Mouse (Mus musculus): ENCODE results near the gene Sirt2. TPM values are rescaled to one million over a fixed set of nuclear protein-coding genes. Genes with fewer than 3 reads are reported as not detected.

Sirt2 gene
- polyA plus RNA-seq, 1 experiment from 2014 or later: 76.8 TPM

GRCm38 (mm10) chr7:28822556-28822955 is 56.0 kb downstream of the Sirt2 start:
- H3K4me1 ChIP-seq (replicated peaks; ENCODE audit: control insufficient read depth, insufficient read depth, low read length): no peaks in the 10 kb centered on the region
- WGBS: 81% methylated on average over 1 of the region's 1 CpGs
- no peaks in the 10 kb centered on the region for H3K9me3 ChIP-seq (ENCODE audit: control insufficient read depth)
- no peak overlapping the region for H3K4me2 ChIP-seq (replicated peaks; ENCODE audit: low read depth)
- H3K9ac ChIP-seq (ENCODE audit: low read depth, low read length): no peak overlapping the region
- no peak overlapping the region for H3K4me3 ChIP-seq (ENCODE audit: low read depth, low read length)
- H3K36me3 ChIP-seq (ENCODE audit: control insufficient read depth, insufficient read depth): peaks cover 58% of the 10 kb centered on the region
- TF ChIP-seq CTCF (IDR thresholded peaks at IDR 0.05; ENCODE audit: low read depth): no peak
- no peaks in the 10 kb centered on the region for H3K27me3 ChIP-seq (replicated peaks; ENCODE audit: control insufficient read depth, insufficient read depth, low read length)
- H3K27ac ChIP-seq (ENCODE audit: low read depth, low read length): no peak overlapping the region
- ATAC-seq: no peak

GRCm38 (mm10) chr7:28822993-28823903 is 56.7 kb downstream of the Sirt2 start:
- ATAC-seq: no peak
- no peak overlapping the region for H3K9ac ChIP-seq (ENCODE audit: low read depth, low read length)
- whole genome bisulfite sequencing: 35% methylated on average over 10 of the region's 10 CpGs

GRCm38 (mm10) chr7:28823932-28824331 is 57.4 kb downstream of the Sirt2 start:
- Histone ChIP-seq H3K4me1 (replicated peaks; ENCODE audit: control insufficient read depth, insufficient read depth, low read length) (no peaks in the 10 kb centered on the region), H3K9ac (ENCODE audit: low read depth, low read length) (no peak overlapping the region), H3K36me3 (ENCODE audit: control insufficient read depth, insufficient read depth) (peaks cover 48% of the 10 kb centered on the region), H3K4me3 (ENCODE audit: low read depth, low read length) (no peak overlapping the region), H3K27ac (ENCODE audit: low read depth, low read length) (peak overlapping the region; percentile 76), H3K4me2 (replicated peaks; ENCODE audit: low read depth) (no peak overlapping the region), H3K27me3 (replicated peaks; ENCODE audit: control insufficient read depth, insufficient read depth, low read length) (no peaks in the 10 kb centered on the region), H3K9me3 (ENCODE audit: control insufficient read depth) (no peaks in the 10 kb centered on the region)
- 31% methylated on average over 2 of the region's 2 CpGs for WGBS
- no peak for ATAC-seq
- TF ChIP-seq CTCF (IDR thresholded peaks at IDR 0.05; ENCODE audit: low read depth): no peak

More at GRCm38 (mm10) chr7:28822993-28823903, 56.7 kb downstream of the Sirt2 start:
- no peak for TF ChIP-seq CTCF (IDR thresholded peaks at IDR 0.05; ENCODE audit: low read depth)
- no peak overlapping the region for H3K4me2 ChIP-seq (replicated peaks; ENCODE audit: low read depth)
- H3K4me1 ChIP-seq (replicated peaks; ENCODE audit: control insufficient read depth, insufficient read depth, low read length): no peaks in the 10 kb centered on the region
- H3K9me3 ChIP-seq (ENCODE audit: control insufficient read depth): no peaks in the 10 kb centered on the region
- H3K27me3 ChIP-seq (replicated peaks; ENCODE audit: control insufficient read depth, insufficient read depth, low read length): no peaks in the 10 kb centered on the region
- no peak overlapping the region for H3K4me3 ChIP-seq (ENCODE audit: low read depth, low read length)
- peaks cover 51% of the 10 kb centered on the region for H3K36me3 ChIP-seq (ENCODE audit: control insufficient read depth, insufficient read depth)
- H3K27ac ChIP-seq (ENCODE audit: low read depth, low read length): peak overlapping the region; percentile 37; the same call in 1 of the 2 replicates

DNA sequence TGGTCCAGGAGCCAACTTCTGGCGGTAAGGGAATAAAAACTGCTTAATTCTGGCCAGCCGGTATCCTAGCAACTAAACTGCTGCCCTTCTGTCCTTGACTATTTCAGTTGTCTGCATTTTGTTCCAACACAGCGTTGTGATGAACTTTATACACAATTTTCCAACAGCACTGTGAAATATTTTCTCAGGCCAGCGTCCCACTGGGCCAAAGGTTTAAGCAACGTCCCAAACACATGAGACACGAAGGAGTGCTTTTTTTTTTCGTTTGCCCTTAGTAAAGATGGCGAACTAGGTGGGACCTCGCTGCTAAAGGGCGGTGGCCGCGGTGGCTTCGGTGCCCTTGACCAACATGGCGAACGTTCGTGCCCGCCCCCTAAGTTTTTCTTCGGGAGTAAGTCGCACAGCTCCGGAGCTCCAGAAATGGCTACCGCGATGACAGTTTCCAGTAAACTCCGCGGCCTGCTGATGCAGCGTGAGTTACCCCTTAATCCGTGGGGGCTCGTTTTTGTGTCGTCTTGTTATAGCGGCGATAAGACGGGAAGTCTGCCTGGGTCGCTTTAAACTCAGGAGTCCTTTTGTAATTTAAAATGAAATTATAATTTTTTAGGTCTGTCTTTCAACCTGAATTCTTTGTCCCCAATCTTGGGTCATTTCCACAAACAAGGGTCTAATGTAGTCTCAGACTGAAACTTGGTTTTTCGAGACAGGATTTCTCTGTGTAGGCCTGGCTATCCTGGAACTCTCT is 58.6 kb downstream of the Sirt2 start, which contains the start of gene Ech1:
Gene Ech1, plus strand, starts transcription at position 277 of the 745 bp plus-strand sequence.
- no peaks in the 10 kb centered on the region for H3K9me3 ChIP-seq (ENCODE audit: control insufficient read depth)
- H3K36me3 ChIP-seq (ENCODE audit: control insufficient read depth, insufficient read depth): peaks cover 49% of the 10 kb centered on the region
- no peak for TF ChIP-seq CTCF (IDR thresholded peaks at IDR 0.05; ENCODE audit: low read depth)
- H3K9ac ChIP-seq (ENCODE audit: low read depth, low read length): peak within 1 kb of the TSS; percentile 65
- H3K27me3 ChIP-seq (replicated peaks; ENCODE audit: control insufficient read depth, insufficient read depth, low read length): no peaks in the 10 kb centered on the region
- H3K4me3 ChIP-seq (ENCODE audit: low read depth, low read length): peak within 1 kb of the TSS; percentile 46
- H3K4me1 ChIP-seq (replicated peaks; ENCODE audit: control insufficient read depth, insufficient read depth, low read length): no peaks in the 10 kb centered on the region
- WGBS: 2% methylated on average over 33 of the region's 33 CpGs
- peak within 1 kb of the TSS; percentile 76 for H3K27ac ChIP-seq (ENCODE audit: low read depth, low read length)
- peak; percentile 71 for ATAC-seq
- peak within 1 kb of the TSS; percentile 67 for H3K4me2 ChIP-seq (replicated peaks; ENCODE audit: low read depth)

DNA sequence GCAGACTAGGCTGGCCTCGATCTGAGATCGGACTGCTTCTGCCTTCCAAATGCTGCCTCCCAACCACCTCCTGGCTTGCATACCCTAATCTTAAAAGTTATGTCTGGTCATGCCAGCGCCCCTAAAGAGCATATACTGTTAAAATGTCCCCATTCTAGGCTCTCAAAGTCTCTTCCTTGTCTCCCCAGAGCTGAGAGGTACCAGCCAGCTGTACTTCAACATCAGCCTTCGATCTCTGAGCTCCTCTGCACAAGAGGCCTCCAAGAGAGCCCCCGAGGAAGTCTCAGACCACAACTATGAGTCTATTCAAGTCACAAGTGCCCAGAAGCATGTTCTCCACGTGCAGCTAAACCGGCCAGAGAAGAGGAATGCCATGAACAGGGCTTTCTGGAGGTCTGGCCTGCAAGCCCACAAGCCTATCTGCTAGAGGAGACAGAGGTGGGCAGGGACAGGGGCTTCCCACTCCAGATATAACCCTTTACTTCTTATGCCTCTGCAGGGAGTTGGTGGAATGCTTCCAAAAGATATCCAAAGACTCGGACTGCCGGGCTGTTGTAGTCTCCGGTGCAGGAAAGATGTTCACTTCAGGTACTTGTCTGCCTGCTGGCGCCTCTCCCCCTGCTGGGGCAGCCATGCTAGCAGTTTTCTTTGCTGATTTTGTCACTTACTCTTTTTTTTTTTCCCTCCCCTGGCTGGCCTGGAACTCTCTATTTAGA is 59.3 kb downstream of the Sirt2 start:
- peak overlapping the region; percentile 46 for H3K4me3 ChIP-seq (ENCODE audit: low read depth, low read length)
- no peaks in the 10 kb centered on the region for H3K4me1 ChIP-seq (replicated peaks; ENCODE audit: control insufficient read depth, insufficient read depth, low read length)
- H3K27ac ChIP-seq (ENCODE audit: low read depth, low read length): peak overlapping the region; percentile 76
- no peaks in the 10 kb centered on the region for H3K27me3 ChIP-seq (replicated peaks; ENCODE audit: control insufficient read depth, insufficient read depth, low read length)
- 25% methylated on average over 11 of the region's 11 CpGs for whole genome bisulfite sequencing
- H3K9ac ChIP-seq (ENCODE audit: low read depth, low read length): peak overlapping the region; percentile 65
- no peak for ATAC-seq
- no peaks in the 10 kb centered on the region for H3K9me3 ChIP-seq (ENCODE audit: control insufficient read depth)
- H3K4me2 ChIP-seq (replicated peaks; ENCODE audit: low read depth): peak overlapping the region; percentile 67
- H3K36me3 ChIP-seq (ENCODE audit: control insufficient read depth, insufficient read depth): peaks cover 48% of the 10 kb centered on the region
- peak; percentile 45; the same call in 1 of the 2 replicates for TF ChIP-seq CTCF (IDR thresholded peaks at IDR 0.05; ENCODE audit: low read depth)
